Mouse (Mus musculus): Measurements from ENCODE around the gene Diras1.
"Not testable (repeated sequence)": the region's sequence is repeated elsewhere in the genome, so short reads cannot be mapped to it uniquely, and the experiment has no call there.

Gene Diras1

DNA sequence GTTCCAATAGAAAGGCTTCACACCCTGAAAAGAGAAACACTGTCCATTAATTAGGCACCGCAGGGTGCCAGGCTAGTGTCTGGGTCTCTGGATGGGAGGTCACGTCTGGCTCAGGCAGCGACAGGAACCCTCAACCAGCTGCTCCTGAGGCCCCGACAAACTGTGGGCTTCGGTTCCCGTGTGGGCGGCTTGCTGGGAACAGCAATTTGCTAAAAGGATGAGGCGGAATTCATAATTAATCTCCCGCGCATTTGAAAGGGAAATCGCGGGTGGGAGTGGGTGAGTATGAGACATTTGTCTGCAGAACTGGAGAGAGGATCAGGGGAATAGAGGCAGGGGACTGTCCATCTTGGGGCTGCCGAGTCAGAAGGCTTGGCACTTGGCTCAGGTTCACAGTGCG, 27.4 kb downstream of the Diras1 start:
- no peak for DNase-seq (ENCODE audit: low spot score)

GRCm38 (mm10) chr10:80997332-80997731, 28.1 kb downstream of the Diras1 start:
- no peak for DNase-seq (ENCODE audit: low spot score)

DNA sequence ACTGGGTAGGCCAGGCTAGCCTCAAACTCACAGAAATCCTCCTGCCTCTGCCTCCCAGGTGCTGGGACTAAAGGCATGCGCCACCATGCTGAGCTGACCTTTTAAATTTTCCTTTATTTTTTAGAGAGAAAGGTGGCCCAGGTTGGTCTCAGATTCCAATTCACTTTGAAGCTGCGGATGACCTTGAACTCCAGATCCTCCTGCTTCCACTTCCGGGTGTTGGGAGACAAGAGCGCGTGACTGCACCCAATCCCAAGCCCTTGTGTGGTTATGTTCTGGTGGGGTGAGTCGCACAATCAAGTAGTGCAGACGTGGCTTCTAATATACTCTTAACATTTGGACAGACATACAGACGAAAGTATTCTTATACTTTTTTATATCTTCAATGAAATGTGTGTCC, 29.0 kb downstream of the Diras1 start:
- no peak for DNase-seq (ENCODE audit: low spot score)

DNA sequence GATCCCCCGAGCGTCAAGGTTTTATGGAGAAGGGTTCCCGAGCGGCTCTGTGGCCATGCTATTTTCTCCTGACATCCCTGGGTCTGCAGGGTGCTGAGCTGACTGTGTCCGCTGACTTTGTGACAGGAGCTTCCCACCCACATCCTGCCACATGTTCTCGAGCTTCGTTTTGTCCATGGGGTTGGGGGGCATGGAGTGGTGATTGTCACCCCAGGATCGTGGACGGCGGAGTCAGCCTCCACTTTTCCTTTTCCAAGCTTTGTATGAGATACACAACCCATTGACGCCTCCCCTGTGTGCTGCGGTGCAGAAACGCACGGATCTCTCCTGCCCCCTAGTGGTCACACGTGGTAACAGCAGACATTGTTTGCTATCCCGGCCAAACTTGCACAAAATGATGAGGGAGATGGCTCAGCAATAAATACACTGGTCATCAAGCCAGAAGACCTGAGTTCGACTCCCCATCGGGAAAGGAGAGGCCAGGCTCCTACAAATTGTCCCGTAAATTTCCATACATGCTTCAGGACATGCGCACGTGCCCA, 30.3 kb downstream of the Diras1 start:
- DNase-seq (ENCODE audit: low spot score), result peak; percentile 75

DNA sequence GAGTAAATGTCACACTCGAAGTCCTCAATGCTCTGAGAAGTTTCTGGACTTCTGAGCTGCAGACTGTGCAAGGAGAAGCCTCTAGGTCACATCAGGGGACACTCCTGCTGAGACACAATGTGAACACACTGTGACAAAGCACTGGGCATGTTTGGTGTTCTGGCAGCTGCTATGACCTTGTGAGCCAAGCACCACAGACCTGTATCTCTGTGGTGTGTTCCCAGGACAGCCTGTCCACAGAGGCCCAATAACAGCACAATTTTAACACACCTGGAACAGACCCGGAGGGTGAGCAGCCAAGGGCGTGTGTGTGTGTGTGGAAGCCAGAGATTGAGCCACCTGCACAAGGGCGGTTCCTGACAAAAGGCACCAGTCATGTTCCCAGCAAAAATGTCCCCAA, 30.8 kb downstream of the Diras1 start:
- DNase-seq (ENCODE audit: low spot score), result peak; percentile 57

DNA sequence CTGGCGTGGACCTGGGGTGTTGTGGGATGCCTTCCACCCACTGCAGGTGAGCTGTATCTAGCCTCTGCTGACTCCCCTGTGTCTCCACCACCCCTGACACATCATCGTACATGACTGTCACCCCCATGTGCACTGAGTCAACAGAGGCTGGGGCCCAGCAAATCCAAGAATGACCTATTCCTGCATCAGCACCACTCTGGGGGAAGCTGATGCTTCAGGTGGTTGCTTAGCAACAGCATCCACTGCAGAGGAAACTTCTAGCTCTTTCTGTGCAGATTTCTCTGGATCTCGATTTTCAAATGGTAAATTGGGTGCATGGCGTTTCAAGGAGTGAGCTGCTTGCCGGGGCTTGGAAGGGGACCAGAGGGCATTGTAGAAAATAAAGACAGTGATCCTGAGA, 32.2 kb downstream of the Diras1 start:
- no peak for DNase-seq (ENCODE audit: low spot score)

GRCm38 (mm10) chr10:80991945-80992344, 33.5 kb downstream of the Diras1 start:
- DNase-seq (ENCODE audit: low spot score), result no peak

GRCm38 (mm10) chr10:80991007-80991406, 34.5 kb downstream of the Diras1 start:
- DNase-seq (ENCODE audit: low spot score), result no peak

GRCm38 (mm10) chr10:80990406-80990805, 35.1 kb downstream of the Diras1 start:
- no peak for DNase-seq (ENCODE audit: low spot score)

DNA sequence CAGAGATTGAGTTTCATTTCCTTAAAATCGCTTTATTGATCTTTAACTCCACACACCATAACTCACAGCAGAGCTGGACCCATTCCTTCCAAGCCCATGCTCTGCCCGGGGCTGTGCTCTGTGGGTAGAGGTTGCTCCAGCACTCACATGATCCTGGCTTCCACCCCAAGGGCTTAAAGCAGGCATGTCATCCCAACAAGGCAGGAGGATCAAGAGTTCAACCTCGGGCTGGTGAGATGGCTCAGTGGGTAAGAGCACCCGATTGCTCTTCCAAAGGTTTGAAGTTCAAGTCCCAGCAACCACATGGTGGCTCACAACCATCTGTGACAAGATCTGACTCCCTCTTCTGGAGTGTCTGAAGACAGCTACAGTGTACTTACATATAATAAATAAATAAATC, 35.6 kb downstream of the Diras1 start:
- not testable (repeated sequence) for DNase-seq (ENCODE audit: low spot score)

GRCm38 (mm10) chr10:80989446-80989845, 36.0 kb downstream of the Diras1 start:
- DNase-seq (ENCODE audit: low spot score), result no peak

- DNase-seq (ENCODE audit: low spot score), result peak; percentile 69
Observed at GRCm38 (mm10) chr10:80987709-80988441, 37.6 kb downstream of the Diras1 start.

GRCm38 (mm10) chr10:80986754-80987153, 38.7 kb downstream of the Diras1 start:
- DNase-seq (ENCODE audit: low spot score), result no peak

DNA sequence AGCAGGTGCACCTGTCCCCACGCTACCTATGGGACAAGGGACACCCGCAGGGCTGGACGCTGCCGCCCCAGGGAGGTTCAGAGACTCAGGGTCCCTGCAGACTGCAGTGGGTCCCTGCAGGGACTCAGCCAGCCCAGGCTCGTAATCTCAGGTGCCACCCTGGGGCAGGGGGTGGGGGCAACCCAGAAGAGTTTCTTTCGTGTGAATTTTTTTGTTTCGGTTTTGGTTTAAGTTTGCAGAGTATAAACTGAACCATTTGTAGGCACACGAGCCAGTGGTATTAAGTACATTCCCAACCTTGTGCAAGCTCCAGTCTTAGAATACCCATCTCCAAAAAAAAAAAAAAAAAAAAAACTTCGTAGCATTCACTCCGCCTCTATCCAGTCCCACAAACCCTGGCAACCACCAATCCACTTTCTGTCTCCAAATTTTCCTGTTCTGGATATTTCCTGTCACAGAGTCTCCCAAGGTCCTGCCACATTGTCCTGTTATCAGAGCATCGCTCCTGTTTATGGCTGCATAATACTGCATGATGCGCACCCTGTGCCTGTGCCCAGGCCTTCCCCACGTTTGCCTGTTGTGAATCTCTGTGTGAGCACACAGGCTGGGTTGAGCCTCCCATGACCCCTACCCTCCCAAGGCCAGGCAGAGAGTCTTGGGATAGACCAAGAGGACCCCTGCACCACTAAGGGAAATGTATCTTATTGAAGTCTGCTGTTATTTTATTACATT, 39.3 kb downstream of the Diras1 start:
- DNase-seq (ENCODE audit: low spot score), result no peak

DNA sequence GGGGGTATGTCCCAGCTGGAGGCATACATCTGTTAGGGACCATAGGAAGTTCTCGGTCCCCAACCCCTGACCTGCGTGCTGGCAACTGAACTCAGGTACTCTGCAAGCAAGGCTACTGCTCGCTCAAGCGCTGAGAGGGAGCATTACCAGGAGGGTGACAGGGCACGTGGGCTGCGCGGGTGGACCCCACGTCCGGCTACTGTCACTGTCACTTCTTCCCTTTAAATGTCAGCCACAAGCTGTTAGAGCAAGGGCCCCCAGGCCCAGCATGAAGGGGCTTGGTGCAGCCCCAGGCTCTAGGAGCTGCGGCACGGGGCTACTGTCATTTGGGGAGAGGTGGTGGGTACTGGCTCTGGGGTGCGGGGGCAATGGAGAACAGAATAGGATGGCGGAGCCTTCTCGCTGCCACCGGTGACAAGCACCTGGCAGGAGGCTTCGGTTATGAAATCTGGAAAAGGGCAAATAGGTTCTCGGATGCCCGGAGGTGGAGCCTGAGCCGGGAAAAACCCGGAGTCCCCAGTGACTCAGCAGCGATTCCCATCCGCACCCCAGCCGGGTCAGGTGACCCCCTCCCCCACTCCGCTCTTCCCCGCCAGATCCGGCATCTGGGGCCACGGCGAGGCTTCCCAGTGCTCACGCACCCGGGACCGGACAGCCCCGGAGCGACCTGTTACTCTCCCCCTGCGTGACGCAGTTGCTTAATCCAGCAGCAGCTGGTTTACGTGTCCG, 40.1 kb downstream of the Diras1 start:
- DNase-seq (ENCODE audit: low spot score), result no peak

DNA sequence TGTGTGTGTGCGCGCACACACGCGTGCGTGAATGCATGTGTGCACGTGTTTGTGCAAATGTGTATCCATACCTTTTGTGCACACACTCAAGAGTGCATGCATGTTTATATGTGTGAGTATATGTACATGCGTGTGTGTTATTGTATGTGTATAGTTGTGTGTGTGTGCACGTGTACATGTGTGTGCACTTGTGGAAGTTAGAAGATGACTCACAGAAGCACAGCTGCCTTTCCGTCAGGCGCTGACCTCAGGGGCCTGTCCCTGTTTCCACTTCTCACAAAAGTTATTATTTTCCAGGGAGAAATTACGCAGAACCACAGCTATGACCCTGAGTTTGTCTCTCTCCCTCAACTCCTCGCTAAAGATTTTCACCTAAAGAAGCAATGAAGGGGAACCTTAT, 41.2 kb downstream of the Diras1 start:
- no peak for DNase-seq (ENCODE audit: low spot score)

DNA sequence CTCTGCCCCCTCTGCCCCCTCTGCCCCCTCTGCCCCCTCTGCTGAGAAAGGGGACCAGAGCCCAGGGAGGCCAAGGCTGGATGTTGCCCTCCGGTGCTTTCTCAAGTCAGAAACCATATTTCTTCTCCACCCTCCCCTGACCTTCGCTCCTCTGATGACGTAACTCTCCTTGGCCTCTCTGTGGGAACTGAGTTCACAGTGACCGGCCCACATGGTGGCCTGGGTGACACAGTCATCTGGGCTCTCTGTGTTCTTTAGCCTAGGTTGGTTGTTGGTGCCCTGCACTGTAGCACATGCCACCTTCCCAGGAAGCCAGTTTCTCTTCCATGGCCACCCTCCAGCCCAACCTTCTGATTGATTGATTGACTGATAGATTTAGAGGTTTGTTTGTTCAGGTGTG, 43.1 kb downstream of the Diras1 start:
- no peak for DNase-seq (ENCODE audit: low spot score)

DNA sequence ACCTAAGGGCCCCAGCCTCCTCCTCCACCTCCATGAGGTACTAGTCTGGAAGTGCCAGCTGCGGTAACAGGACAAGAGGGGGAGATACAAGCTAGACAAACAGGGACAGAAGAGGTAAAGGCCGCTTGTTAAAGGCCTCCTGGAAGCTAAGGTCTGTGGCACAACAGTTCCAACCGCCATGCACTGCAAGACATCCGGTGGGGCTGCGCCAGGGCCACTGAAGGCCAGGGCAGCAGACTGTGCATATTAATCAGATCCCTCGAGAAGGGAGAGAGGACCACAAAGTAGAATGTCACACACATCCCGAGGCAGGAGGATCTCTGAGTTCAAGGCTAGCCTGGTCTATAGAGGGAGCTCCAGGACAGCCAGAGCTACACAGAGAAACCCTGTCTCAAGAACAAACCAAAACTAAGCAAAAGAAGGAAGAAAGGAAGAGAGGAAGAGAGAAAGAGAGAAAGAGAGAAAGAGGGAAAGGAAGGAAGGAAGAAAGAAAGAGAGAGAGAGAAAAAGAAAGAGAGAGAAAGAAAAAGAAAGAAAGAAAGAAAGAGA, 43.8 kb downstream of the Diras1 start:
- DNase-seq (ENCODE audit: low spot score), result no peak

DNA sequence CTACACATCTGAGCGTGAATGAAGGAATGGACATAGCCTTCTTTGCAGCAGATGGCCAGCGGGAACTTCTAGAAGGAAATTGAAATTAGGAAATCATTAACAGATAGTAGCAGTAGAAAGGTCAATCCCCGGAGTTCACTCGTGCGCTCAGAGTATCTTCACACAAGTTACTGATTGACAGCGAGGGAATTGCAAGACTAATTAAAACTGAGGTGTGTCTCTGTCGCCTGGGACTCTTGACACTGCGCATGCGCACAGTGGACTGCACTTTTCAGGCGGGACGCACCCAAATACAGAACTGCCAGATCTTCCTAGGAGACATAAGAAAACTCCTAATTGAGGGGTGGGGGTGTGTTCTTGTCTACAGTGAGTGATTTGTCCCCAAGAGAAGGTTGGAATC, 50.0 kb downstream of the Diras1 start:
- no peak for DNase-seq (ENCODE audit: low spot score)

GRCm38 (mm10) chr10:80973722-80974121, 51.7 kb downstream of the Diras1 start:
- DNase-seq (ENCODE audit: low spot score), result peak; percentile 58

- no peak for DNase-seq (ENCODE audit: low spot score)
Observed at GRCm38 (mm10) chr10:80972071-80972987, 53.1 kb downstream of the Diras1 start.

All from testis, postnatal 14 days (tissue).